ENCODE assay signal across 19 mouse cellular contexts in genomic region chr3:148947805-148948405, GRCm38 (mm10). TPM values are rescaled to one million over a fixed set of nuclear protein-coding genes. Genes with fewer than 3 reads are reported as not detected.
A peak's percentile ranks its signal among the peaks of the same experiment; 100 is the strongest.
DNase-seq lines count a peak whose midpoint lies in the region; ATAC-seq lines count a peak whose summit lies in the region.
"Had no signal": no experiment of that assay in that cellular context is flagged by ENCODE, and none has a peak within 500 bp of the region (broad histone marks: within the 10 kb centered on the region; RNA-seq: fewer than 3 reads in every experiment).

No protein-coding gene starts in this region.

- H3K9me3 ChIP-seq in heart, embryonic 12.5 days (replicated peaks): no peaks in the 10 kb centered on the region
- no peaks in the 10 kb centered on the region for H3K9me3 ChIP-seq in forebrain, embryonic 14.5 days (replicated peaks; ENCODE audit: control insufficient read depth, low read length)
- no peaks in the 10 kb centered on the region for H3K9me3 ChIP-seq in hindbrain, embryonic 13.5 days
- H3K9me3 ChIP-seq in midbrain, embryonic 15.5 days: no peaks in the 10 kb centered on the region
- H3K9me3 ChIP-seq: embryonic facial prominence, embryonic 12.5 days; heart, embryonic 13.5 days; stomach, embryonic 15.5 days had no signal

- peaks cover 13% of the 10 kb centered on the region for H3K36me3 ChIP-seq in heart, embryonic 12.5 days
- no peaks in the 10 kb centered on the region for H3K36me3 ChIP-seq in forebrain, embryonic 14.5 days (ENCODE audit: control insufficient read depth, insufficient read depth, low read length)
- no peaks in the 10 kb centered on the region for H3K36me3 ChIP-seq in hindbrain, embryonic 13.5 days
- no peaks in the 10 kb centered on the region for H3K36me3 ChIP-seq in midbrain, embryonic 15.5 days (replicated peaks)

- no peak overlapping the region for H3K9ac ChIP-seq in heart, embryonic 12.5 days
- H3K9ac ChIP-seq in forebrain, embryonic 14.5 days (ENCODE audit: low read length): no peak overlapping the region
- H3K9ac ChIP-seq in hindbrain, embryonic 13.5 days: no peak overlapping the region
- H3K9ac ChIP-seq in midbrain, embryonic 15.5 days: no peak overlapping the region
- H3K9ac ChIP-seq: embryonic facial prominence, embryonic 12.5 days; heart, embryonic 13.5 days; stomach, embryonic 15.5 days had no signal

- H3K27me3 ChIP-seq in heart, embryonic 12.5 days (replicated peaks): no peaks in the 10 kb centered on the region
- H3K27me3 ChIP-seq in forebrain, embryonic 14.5 days (replicated peaks; ENCODE audit: control insufficient read depth, insufficient read depth, low read length): no peaks in the 10 kb centered on the region
- H3K27me3 ChIP-seq in hindbrain, embryonic 13.5 days: no peaks in the 10 kb centered on the region
- no peaks in the 10 kb centered on the region for H3K27me3 ChIP-seq in midbrain, embryonic 15.5 days (replicated peaks)
- H3K27me3 ChIP-seq: embryonic facial prominence, embryonic 12.5 days; heart, embryonic 13.5 days; stomach, embryonic 15.5 days had no signal

- H3K27ac ChIP-seq in heart, embryonic 12.5 days (ENCODE audit: poor library complexity, severe bottlenecking): no peak overlapping the region
- peak overlapping the region; percentile 29; the same call in 1 of the 2 replicates for H3K27ac ChIP-seq in forebrain, embryonic 14.5 days (ENCODE audit: low read depth, low read length)
- peak overlapping the region; percentile 24; the same call in 1 of the 2 replicates for H3K27ac ChIP-seq in hindbrain, embryonic 13.5 days
- peak overlapping the region; percentile 42; the same call in 1 of the 2 replicates for H3K27ac ChIP-seq in midbrain, embryonic 15.5 days
- H3K27ac ChIP-seq: embryonic facial prominence, embryonic 12.5 days; heart, embryonic 13.5 days; stomach, embryonic 15.5 days had no signal

- WGBS in heart, embryonic 12.5 days: 33% methylated on average over 9 of the region's 9 CpGs
- WGBS in forebrain, embryonic 14.5 days: 37% methylated on average over 9 of the region's 9 CpGs
- 28% methylated on average over 9 of the region's 9 CpGs for WGBS in hindbrain, embryonic 13.5 days
- 20% methylated on average over 9 of the region's 9 CpGs for WGBS in midbrain, embryonic 15.5 days

- no peak overlapping the region for H3K4me3 ChIP-seq in heart, embryonic 12.5 days
- H3K4me3 ChIP-seq in forebrain, embryonic 14.5 days (ENCODE audit: low read depth, low read length): no peak overlapping the region
- no peak overlapping the region for H3K4me3 ChIP-seq in hindbrain, embryonic 13.5 days
- no peak overlapping the region for H3K4me3 ChIP-seq in midbrain, embryonic 15.5 days
- H3K4me3 ChIP-seq: embryonic facial prominence, embryonic 12.5 days; heart, embryonic 13.5 days; stomach, embryonic 15.5 days had no signal

- ATAC-seq in heart, embryonic 12.5 days (ENCODE audit: insufficient number of reproducible peaks, low FRiP score): no peak
- ATAC-seq in forebrain, embryonic 14.5 days: peak; percentile 51; the same call in 1 of the 2 replicates
- ATAC-seq in hindbrain, embryonic 13.5 days (ENCODE audit: low FRiP score): no peak
- ATAC-seq in midbrain, embryonic 15.5 days (replicated peaks): peak; percentile 58; the same call in 1 of the 2 replicates
- no peak for ATAC-seq in megakaryocyte progenitor cell, adult 5-6 weeks (replicated peaks; ENCODE audit: poor library complexity)
- no peak for ATAC-seq in monocyte, adult 5-6 weeks (replicated peaks; ENCODE audit: insufficient number of reproducible peaks, low FRiP score, low TSS enrichment, poor library complexity, severe bottlenecking)

- H3K4me2 ChIP-seq in heart, embryonic 12.5 days: peak overlapping the region; percentile 11; the same call in 1 of the 2 replicates
- H3K4me2 ChIP-seq in forebrain, embryonic 14.5 days (ENCODE audit: low read length): no peak overlapping the region
- H3K4me2 ChIP-seq in hindbrain, embryonic 13.5 days: peak overlapping the region; percentile 13; the same call in 1 of the 2 replicates
- no peak overlapping the region for H3K4me2 ChIP-seq in midbrain, embryonic 15.5 days
- H3K4me2 ChIP-seq: embryonic facial prominence, embryonic 12.5 days; heart, embryonic 13.5 days; stomach, embryonic 15.5 days had no signal

- peaks cover 23% of the 10 kb centered on the region for H3K4me1 ChIP-seq in heart, embryonic 12.5 days (replicated peaks)
- peaks cover 41% of the 10 kb centered on the region for H3K4me1 ChIP-seq in forebrain, embryonic 14.5 days (ENCODE audit: control insufficient read depth, insufficient read depth, low read length)
- peaks cover 53% of the 10 kb centered on the region for H3K4me1 ChIP-seq in hindbrain, embryonic 13.5 days (replicated peaks)
- H3K4me1 ChIP-seq in midbrain, embryonic 15.5 days: peaks cover 47% of the 10 kb centered on the region
- H3K4me1 ChIP-seq: stomach, embryonic 15.5 days had no signal

- no peak for DNase-seq in heart, postnatal 36 days
- DNase-seq in forebrain, embryonic 14.5 days (ENCODE audit: low spot score): peak; percentile 42
- no peak for DNase-seq in gastrocnemius, postnatal 36 days
- DNase-seq: adrenal gland, adult 8-10 months; B cell, adult 2 months; cerebellum, adult 18-20 months; cerebellum, postnatal 36 days; kidney, adult 8-10 months; kidney, postnatal 4 days; lung, postnatal 14 days; spleen, adult 18-20 months had no signal

- intact Hi-C loops in heart, postnatal 36 days (cut with DNase I): no loop called here
- intact Hi-C loops in gastrocnemius, postnatal 36 days (cut with DNase I): no loop called here

RNA-seq across cellular contexts. Expression of gene Adgrl2, which starts 42.5 kb away (rescaled TPM):
- 48.1 and 52.2 TPM in 2 replicates for polyA plus RNA-seq in heart, embryonic 12.5 days (2016; fragmentation: Nextera tagmentation; extraction: Ambion mirVana)
- 10 to 100 TPM; 51.6 to 56.1 TPM for total RNA-seq in heart, postnatal 36 days (2021)
- 69.4 and 92.3 TPM in 2 replicates for polyA plus RNA-seq in forebrain, embryonic 14.5 days (2014; fragmentation: Nextera tagmentation; extraction: Ambion mirVana)
- 109 and 116 TPM in 2 replicates for polyA plus RNA-seq in hindbrain, embryonic 13.5 days (2015; fragmentation: Nextera tagmentation; extraction: Ambion mirVana)
- polyA plus RNA-seq in midbrain, embryonic 15.5 days (2015; fragmentation: Nextera tagmentation; extraction: Ambion mirVana): 120 and 140 TPM in 2 replicates
- total RNA-seq in megakaryocyte progenitor cell, adult 5-6 weeks (2015): 9.0 and 15.0 TPM in 2 replicates
- 4.2 and 7.1 TPM in 2 replicates for total RNA-seq in megakaryocyte progenitor cell, adult 5-6 weeks (2017)
- total RNA-seq in gastrocnemius, postnatal 36 days (2021): 10 to 100 TPM; 10.4 to 10.6 TPM
- total RNA-seq in monocyte, adult 5-6 weeks (2017): 0.10 to 1.5 TPM (median 0.75 TPM) in 3 replicates

Comparison
In these comparisons a context has a peak if more than half of its experiments do, and no peak if none do; other contexts are left out.
1. ATAC-seq: peak in forebrain, embryonic 14.5 days (single experiment) and midbrain, embryonic 15.5 days (single experiment); none in heart, embryonic 12.5 days (single experiment), hindbrain, embryonic 13.5 days (single experiment), megakaryocyte progenitor cell, adult 5-6 weeks (single experiment) and monocyte, adult 5-6 weeks (single experiment).
2. H3K4me2 ChIP-seq: peak in heart, embryonic 12.5 days (single experiment) and hindbrain, embryonic 13.5 days (single experiment); none in forebrain, embryonic 14.5 days (single experiment) and midbrain, embryonic 15.5 days (single experiment).